Mouse (Mus musculus): ENCODE measurements at regions not wholly inside any gene's neighbourhood (a gene's known extent, or its start where the extent isn't known, plus 50 kb on each side); places are given as distances from the start of the nearest gene placed in this dataset.

- TF ChIP-seq CTCF (IDR thresholded peaks at IDR 0.05; ENCODE audit: low read depth, low read length) (no peak), POLR2AphosphoS5 (IDR thresholded peaks at IDR 0.05; ENCODE audit: insufficient replicate concordance, low read depth, low read length) (no peak)
These were observed 55.4 kb upstream of the Foxd3 start for GRCm38 (mm10) chr4:99600741-99601140.
